Mouse (Mus musculus) kidney, embryonic 16.5 days (tissue): ENCODE results near the gene Ptgds. TPM values are rescaled to one million over a fixed set of nuclear protein-coding genes. Genes with fewer than 3 reads are reported as not detected.

Experiments
- ATAC-seq: fragments of 200-750 bp; cut with Nextera tagmentation; 2 replicates; pipeline ENCODE4 v1.8.0; 2017; ENCODE audit warnings: moderate TSS enrichment; ENCODE audit not compliant: low FRiP score, low TSS enrichment
- H3K27ac ChIP-seq: fragments of 300-500 bp; sonication (generic); 2 replicates; pipeline ENCODE4 v1.5.1; 2014; ENCODE audit warnings: low read length
- H3K27me3 ChIP-seq: fragments of 300-500 bp; sonication (generic); 2 replicates; pipeline ENCODE4 v1.6.1; 2014; ENCODE audit warnings: low read length, control low read depth, mixed read lengths; ENCODE audit not compliant: insufficient read depth
- H3K36me3 ChIP-seq: fragments of 300-500 bp; sonication (generic); 2 replicates; pipeline ENCODE4 v1.6.1; 2014; ENCODE audit warnings: low read length, control low read depth, mixed read lengths; ENCODE audit not compliant: insufficient read depth
- H3K4me1 ChIP-seq: fragments of 300-500 bp; sonication (generic); 2 replicates; pipeline ENCODE4 v1.6.1; 2014; ENCODE audit warnings: low read length, control low read depth, mixed read lengths; ENCODE audit not compliant: insufficient read depth
- H3K4me2 ChIP-seq: fragments of 300-500 bp; sonication (generic); replicated peaks from 2 replicates; pipeline ENCODE4 v1.6.1; 2014; ENCODE audit warnings: low read depth, low read length
- H3K4me3 ChIP-seq: fragments of 300-500 bp; sonication (generic); 2 replicates; pipeline ENCODE4 v1.5.1; 2014; ENCODE audit warnings: mild to moderate bottlenecking, low read length
- H3K9ac ChIP-seq: fragments of 300-500 bp; sonication (generic); replicated peaks from 2 replicates; pipeline ENCODE4 v1.6.1; 2014; ENCODE audit warnings: low read length
- H3K9me3 ChIP-seq: fragments of 300-500 bp; sonication (generic); 2 replicates; pipeline ENCODE4 v1.6.1; 2016; ENCODE audit warnings: low read length, control low read depth
- WGBS: fragments of 180-500 bp; shearing (Covaris S2); extraction: QIAGEN DNeasy Blood & Tissue Kit; methylation state at CpG from one replicate; pipeline ENCODE4 v1.1.7; 2014; 5-methylcytosine and 5-hydroxymethylcytosine counted together
- polyA plus RNA-seq: library from polyadenylated mRNA; unstranded; fragments of >200 nt; fragmentation: Nextera tagmentation; extraction: Ambion mirVana; gene quantifications from 2 replicates; pipeline ENCODE4 v1.2.1, GENCODE M21; 2015

Ptgds gene
- polyA plus RNA-seq, 1 experiment from 2014 or later, result 4.7 TPM

DNA sequence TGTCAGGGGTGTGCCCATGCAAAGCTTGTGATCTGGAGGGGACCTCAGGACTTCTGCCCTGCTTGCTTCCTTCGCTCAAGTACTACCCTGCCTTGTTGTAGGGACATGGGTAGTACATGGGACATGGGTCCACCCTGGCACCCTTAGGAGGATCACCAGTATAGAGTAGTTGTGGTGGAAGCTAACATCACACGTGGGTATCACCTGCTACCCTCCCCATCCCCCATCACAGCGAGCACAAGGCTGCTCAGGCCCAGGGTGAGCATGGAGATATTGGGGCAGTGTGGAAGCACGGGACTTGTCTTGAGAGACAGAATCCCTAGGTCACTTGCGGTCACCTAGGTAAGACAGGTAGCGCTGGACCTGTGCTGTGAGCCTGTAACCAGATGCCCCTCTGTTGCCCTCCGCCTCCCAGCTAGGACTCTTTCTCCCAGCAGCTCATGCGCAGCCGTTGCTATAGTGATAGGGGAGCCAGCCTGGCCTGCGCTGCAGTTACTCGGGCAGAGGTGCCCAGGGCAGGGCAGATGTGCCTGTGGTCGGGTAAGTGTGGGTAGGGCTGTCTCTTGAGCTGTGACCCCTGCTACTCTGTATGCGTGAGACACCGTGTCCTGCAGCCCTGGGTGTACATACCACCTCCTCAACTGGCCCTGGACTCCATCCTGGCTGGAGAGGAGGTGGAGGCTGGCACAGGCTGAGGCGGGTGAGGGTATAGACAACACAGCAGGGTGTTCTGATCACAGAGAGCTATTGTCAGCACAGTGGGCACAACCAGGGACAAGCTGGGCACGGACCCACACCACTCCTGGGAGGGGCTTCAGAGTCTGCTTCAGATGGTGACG, 39.2 kb downstream of the Ptgds start:
- Histone ChIP-seq H3K27me3 (peaks cover 6% of the 10 kb centered on the region; the same call in 1 of the 2 replicates), H3K9me3 (no peaks in the 10 kb centered on the region), H3K9ac (peak overlapping the region; percentile 29), H3K4me2 (peak overlapping the region; percentile 17), H3K27ac (peak overlapping the region; percentile 45; the same call in 1 of the 2 replicates), H3K4me3 (no peak overlapping the region), H3K4me1 (peaks cover 32% of the 10 kb centered on the region), H3K36me3 (no peaks in the 10 kb centered on the region)
- WGBS, result 45% methylated on average over 17 of the region's 17 CpGs
- ATAC-seq, result peak; percentile 72

DNA sequence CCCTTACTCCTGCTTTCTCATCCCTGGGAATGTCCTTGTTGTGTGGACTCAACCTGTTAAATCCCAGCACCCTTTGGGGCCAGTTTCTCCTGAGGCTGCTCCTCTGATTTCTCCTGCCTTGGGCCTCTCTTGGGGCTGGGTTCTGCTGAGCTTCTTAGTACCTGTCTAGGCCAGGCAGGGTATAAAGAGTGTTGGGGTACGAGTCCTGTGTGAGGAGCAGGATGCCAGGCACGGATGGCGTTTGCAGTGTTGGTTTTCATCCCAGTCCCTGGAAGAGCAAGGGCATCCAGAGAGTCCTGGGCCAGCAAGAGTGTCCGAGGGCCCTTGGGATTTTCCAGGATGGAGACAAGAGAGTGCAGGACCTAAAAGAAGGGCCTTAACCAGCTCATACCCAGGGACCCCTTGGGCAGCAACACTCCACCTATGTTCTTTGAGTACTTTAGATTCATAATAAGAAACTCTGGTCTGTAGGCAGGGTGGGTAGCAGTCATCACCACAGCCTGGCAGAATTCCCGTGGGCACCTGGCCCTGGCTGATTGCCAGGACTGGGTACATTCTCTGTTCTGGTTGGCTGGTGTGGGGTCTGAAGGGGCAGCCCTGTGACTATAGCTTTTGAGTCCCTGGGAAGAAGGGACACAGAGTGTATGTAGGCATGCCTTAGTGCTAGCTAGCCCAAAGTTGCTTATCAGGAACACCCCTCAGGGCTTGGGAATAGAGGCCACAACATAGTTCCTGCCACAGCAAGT, 40.2 kb downstream of the Ptgds start:
- peaks cover 14% of the 10 kb centered on the region; the same call in 1 of the 2 replicates for H3K27me3 ChIP-seq
- no peak for ATAC-seq
- no peaks in the 10 kb centered on the region for H3K9me3 ChIP-seq
- WGBS, result 68% methylated on average over 5 of the region's 5 CpGs
- no peak overlapping the region for H3K27ac ChIP-seq
- peak overlapping the region; percentile 87 for H3K9ac ChIP-seq
- H3K4me2 ChIP-seq, result peak overlapping the region; percentile 90
- peaks cover 32% of the 10 kb centered on the region for H3K4me1 ChIP-seq
- no peaks in the 10 kb centered on the region for H3K36me3 ChIP-seq
- peak overlapping the region; percentile 74 for H3K4me3 ChIP-seq

DNA sequence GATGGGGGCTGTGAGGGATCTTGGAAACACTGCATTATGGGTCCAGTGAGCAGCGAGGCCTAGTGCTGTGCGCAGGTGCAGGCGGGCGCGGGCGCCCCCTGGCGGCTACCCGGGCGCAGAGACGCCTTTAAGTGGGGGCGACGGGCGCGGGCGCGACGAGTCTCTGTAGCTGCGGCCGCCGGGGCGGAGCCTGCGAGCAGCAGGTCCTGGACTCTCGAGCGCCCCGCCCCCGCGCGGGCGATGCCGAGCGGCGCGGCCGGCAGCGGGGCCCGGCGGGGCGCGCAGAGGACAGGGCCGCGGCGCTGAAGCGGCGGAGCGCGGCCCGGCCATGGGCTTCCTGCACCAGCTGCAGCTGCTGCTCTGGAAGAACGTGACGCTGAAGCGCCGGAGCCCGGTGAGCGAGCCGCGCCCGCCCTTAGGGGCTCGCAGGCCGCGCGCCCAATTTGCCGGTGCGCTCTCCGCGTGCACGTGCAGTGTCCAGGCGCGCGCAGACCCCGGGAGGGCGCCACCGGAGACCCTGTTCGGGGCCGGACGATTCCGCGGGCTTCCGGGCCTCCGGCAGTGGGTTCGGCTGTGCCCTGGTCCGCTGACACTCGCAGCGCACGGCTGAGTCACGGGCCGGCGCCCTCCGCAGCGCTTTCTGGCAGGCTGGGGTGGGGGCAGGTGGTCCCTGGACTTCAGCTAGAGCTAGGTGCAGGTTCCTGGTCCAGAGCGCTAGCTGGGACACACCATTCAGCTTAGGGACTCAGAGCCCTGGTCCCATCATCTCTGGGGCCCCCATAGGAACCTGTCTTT, 41.2 kb downstream of the Ptgds start, which contains the start of gene Abca2:
TSS of gene Abca2 (plus strand) at position 262 of the 795 bp plus-strand sequence.
- peak within 1 kb of the TSS; percentile 66 for H3K27ac ChIP-seq
- WGBS, result under 1% methylated on average over 81 of the region's 89 CpGs

DNA sequence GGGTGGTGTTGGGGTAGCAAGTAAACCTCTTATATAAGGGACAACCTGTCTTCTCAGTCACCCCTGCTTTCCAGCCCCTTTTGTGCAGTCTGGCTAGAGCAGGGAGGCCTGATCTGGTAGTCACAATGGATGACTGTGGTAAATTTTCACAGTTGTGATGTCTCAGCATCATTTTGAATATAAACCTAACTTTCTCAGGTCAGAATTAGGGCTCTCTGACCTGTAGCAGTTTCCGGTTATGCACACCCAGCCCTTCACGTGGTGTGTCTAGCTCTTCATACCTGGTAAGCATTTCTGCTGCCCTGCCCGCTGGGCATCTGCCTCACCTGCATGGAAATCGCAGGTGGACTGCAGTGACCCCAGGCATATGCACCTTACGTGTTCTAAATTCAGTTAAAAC, 42.6 kb downstream of the Ptgds start:
- Histone ChIP-seq H3K27ac (no peak overlapping the region), H3K9ac (no peak overlapping the region), H3K4me1 (peaks cover 32% of the 10 kb centered on the region), H3K36me3 (no peaks in the 10 kb centered on the region), H3K4me2 (no peak overlapping the region), H3K4me3 (no peak overlapping the region), H3K9me3 (no peaks in the 10 kb centered on the region), H3K27me3 (peaks cover 16% of the 10 kb centered on the region; the same call in 1 of the 2 replicates)
- WGBS, result 89% methylated on average over 5 of the region's 5 CpGs
- no peak for ATAC-seq

More for the DNA sequence above, 41.2 kb downstream of the Ptgds start, which contains the start of gene Abca2:
- H3K9ac ChIP-seq, result peak within 1 kb of the TSS; percentile 87
- H3K27me3 ChIP-seq, result peaks cover 16% of the 10 kb centered on the region; the same call in 1 of the 2 replicates
- H3K9me3 ChIP-seq, result no peaks in the 10 kb centered on the region
- peak within 1 kb of the TSS; percentile 74 for H3K4me3 ChIP-seq
- peak; percentile 82 for ATAC-seq
- H3K36me3 ChIP-seq, result no peaks in the 10 kb centered on the region
- peak within 1 kb of the TSS; percentile 90 for H3K4me2 ChIP-seq
- peaks cover 32% of the 10 kb centered on the region for H3K4me1 ChIP-seq

DNA sequence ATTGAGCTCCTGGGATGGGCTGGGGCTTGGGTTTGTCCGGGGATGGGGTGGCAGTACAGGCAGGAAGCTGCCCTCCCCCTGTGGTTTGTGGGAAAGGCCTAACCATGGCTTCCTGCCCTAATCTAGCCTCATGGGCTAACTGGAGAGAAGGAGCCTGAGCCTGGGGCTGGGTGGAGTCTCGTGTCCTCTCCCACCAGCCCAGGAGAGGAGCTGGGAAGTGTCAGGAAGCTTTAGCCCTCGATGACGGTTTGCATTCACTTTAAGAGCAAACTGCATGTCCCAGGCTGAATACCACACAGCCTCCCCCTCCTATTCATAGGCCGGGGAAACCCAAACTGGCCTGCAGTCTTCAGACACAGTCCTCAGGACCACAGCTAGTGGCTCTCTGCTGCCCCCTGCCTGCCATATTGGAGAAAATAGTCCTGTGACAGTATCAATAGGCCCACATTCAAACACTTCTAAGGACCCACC, 43.1 kb downstream of the Ptgds start:
- Histone ChIP-seq H3K9ac (no peak overlapping the region), H3K36me3 (no peaks in the 10 kb centered on the region), H3K4me2 (no peak overlapping the region), H3K4me1 (peaks cover 32% of the 10 kb centered on the region), H3K27me3 (peaks cover 16% of the 10 kb centered on the region; the same call in 1 of the 2 replicates), H3K4me3 (no peak overlapping the region), H3K27ac (no peak overlapping the region), H3K9me3 (no peaks in the 10 kb centered on the region)
- 25% methylated on average over 5 of the region's 5 CpGs for WGBS
- no peak for ATAC-seq

DNA sequence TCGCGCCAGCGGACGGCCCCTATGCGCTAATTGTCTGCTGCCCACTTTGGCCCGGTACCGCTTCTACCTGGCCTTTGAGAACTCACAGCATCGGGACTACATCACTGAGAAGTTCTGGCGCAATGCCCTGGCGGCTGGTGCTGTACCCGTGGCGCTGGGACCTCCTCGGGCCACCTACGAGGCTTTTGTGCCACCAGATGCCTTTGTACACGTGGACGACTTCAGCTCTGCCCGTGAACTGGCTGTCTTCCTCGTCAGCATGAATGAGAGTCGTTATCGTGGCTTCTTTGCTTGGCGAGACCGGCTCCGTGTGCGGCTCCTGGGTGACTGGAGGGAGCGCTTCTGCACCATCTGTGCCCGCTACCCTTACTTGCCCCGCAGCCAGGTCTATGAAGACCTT, 44.4 kb downstream of the Ptgds start:
- Histone ChIP-seq H3K4me3 (no peak overlapping the region), H3K27me3 (peaks cover 16% of the 10 kb centered on the region; the same call in 1 of the 2 replicates), H3K27ac (no peak overlapping the region), H3K4me1 (peaks cover 20% of the 10 kb centered on the region), H3K4me2 (no peak overlapping the region), H3K36me3 (no peaks in the 10 kb centered on the region), H3K9ac (no peak overlapping the region), H3K9me3 (no peaks in the 10 kb centered on the region)
- WGBS, result 47% methylated on average over 27 of the region's 27 CpGs
- ATAC-seq, result no peak

DNA sequence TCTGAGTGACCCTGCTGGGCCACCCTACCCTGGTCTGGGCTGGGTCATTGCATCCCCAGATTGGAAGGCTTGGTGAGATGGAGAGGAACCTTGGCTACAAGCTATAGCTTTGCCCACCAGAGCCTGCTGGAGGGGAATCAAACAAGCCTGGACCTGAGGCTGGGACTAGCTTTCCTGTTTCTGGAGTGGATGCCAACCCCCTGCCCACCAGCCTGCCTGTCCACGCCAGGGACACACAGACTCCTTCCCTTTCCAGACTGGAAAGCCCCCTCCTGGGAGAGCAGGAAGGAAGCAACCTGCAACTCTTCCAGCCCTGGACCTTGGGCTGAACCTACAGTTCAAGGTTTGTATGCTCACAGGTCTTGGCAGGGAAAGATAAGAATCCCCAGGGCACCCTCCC, 46.2 kb downstream of the Ptgds start:
- ATAC-seq, result no peak
- Histone ChIP-seq H3K36me3 (no peaks in the 10 kb centered on the region), H3K9me3 (no peaks in the 10 kb centered on the region), H3K4me3 (no peak overlapping the region), H3K4me2 (no peak overlapping the region), H3K9ac (0 out of 2 replicates have a peak overlapping the region, but pooled peaks have one; percentile 6), H3K27me3 (peaks cover 12% of the 10 kb centered on the region; the same call in 1 of the 2 replicates), H3K27ac (no peak overlapping the region), H3K4me1 (peaks cover 4% of the 10 kb centered on the region; the same call in 1 of the 2 replicates)
- WGBS, result 25% methylated on average over 1 of the region's 1 CpGs

DNA sequence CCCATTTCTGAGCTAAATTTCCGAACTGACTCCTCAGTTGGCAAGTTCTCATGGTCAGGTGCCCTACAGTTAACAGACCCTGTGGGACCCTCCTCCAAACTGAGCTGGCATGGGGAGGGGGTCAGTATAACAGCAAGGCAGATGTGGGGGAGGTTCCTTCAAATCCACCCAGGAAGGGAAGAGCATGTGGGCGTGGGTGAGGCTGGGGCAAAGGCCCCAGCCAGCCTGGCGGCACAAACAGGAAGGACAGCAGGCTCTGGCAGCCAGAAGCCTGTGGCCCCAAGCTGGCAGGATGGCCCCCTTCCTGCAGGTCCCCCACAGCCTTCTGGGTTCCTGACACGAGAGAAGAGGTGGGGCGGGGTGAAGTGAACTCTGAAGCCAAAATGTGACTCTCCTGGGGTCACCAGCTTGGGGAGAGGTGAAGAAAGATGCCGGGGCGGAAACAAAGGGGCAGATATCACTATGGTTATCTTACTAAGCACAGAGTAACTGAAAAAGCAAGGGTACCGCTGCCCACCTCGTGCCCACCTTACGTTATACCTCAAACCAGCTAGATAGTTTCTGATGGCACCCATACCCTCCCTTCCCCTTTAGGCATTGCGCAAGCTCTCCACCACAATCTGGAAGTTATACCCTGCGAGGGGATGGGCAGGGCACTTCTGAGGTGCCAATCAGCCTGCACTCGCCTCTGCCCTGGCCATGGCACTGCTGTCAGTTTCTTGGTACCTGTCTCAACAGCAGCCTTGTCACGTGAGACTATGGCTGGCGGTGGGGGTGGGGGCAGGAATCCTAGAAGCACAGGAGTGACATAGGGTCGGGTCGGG, 47.0 kb downstream of the Ptgds start, which contains the start of gene Fut7:
TSS of gene Fut7 (plus strand) at position 681 of the 824 bp plus-strand sequence.
- H3K9me3 ChIP-seq, result no peaks in the 10 kb centered on the region
- no peaks in the 10 kb centered on the region for H3K4me1 ChIP-seq
- peaks cover 12% of the 10 kb centered on the region; the same call in 1 of the 2 replicates for H3K27me3 ChIP-seq
- no peaks in the 10 kb centered on the region for H3K36me3 ChIP-seq
- no peak within 1 kb of the TSS for H3K4me2 ChIP-seq
- H3K27ac ChIP-seq, result no peak within 1 kb of the TSS
- 55% methylated on average over 17 of the region's 17 CpGs for WGBS
- ATAC-seq, result no peak
- no peak within 1 kb of the TSS for H3K4me3 ChIP-seq
- H3K9ac ChIP-seq, result 0 out of 2 replicates have a peak within 1 kb of the TSS, but pooled peaks have one; percentile 6
